Mouse (Mus musculus) monocyte, adult 59 days (primary cell): ENCODE data around the gene Fthl17c. TPM values are rescaled to one million over a fixed set of nuclear protein-coding genes. Genes with fewer than 3 reads are reported as not detected.

ENCODE experiments used
- total RNA-seq, 2 experiments: library from RNA; stranded (reverse); gene quantifications; one replicate each; pipeline ENCODE4 v1.2.4; 2023

The Fthl17c gene
- not detected for total RNA-seq

DNA sequence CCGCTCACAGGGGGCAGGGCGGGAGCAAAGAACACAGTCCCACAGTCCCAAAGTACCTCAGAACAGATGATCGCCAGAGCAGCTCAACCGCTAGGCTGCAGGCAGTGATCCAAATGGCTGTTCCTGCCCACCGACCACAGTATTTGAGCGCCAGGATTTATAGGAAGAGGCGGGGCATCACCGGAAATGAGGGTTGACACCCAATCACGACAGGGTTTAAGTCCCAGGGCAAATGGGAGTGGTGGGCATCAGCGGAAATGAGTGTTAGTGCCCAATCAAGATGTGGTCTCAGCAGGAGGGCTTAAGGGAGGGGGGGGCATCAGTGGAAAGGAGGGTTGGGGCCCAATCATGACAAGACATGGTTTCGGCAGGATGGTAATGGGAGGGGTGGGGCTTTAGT is at the start of gene Fthl17c:
Gene Fthl17c, minus strand, starts transcription at position 101 of the 400 bp plus-strand sequence.

DNA sequence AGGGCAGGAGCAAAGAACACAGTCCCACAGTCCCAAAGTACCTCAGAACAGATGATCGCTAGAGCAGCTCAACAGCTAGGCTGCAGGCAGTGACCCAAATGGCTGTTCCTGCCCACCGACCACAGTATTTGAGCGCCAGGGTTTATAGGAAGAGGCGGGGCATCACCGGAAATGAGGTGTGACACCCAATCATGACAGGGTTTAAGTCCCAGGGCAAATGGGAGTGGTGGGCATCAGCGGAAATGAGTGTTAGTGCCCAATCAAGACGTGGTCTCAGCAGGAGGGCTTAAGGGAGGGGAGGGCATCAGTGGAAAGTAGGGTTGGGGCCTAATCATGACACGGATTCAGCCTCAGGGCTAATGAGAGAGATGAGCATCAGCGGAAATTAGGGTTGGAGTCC is 10.3 kb upstream of the Fthl17c start, which contains the start of gene Fthl17d:
Gene Fthl17d, minus strand, starts transcription at position 101 of the 400 bp plus-strand sequence.

DNA sequence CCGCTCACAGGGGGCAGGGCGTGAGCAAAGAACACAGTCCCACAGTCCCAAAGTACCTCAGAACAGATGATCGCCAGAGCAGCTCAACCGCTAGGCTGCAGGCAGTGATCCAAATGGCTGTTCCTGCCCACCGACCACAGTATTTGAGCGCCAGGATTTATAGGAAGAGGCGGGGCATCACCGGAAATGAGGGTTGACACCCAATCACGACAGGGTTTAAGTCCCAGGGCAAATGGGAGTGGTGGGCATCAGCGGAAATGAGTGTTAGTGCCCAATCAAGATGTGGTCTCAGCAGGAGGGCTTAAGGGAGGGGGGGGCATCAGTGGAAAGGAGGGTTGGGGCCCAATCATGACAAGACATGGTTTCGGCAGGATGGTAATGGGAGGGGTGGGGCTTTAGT is 13.5 kb downstream of the Fthl17c start, which contains the start of gene Fthl17b:
Gene Fthl17b, minus strand, starts transcription at position 101 of the 400 bp plus-strand sequence.

Other genes with a start within 250 kb of the Fthl17c start
- gene Ssx9, start 228.1 kb downstream of the Fthl17c start, total RNA-seq = not detected
- not detected for gene Ssxb5, start 172.9 kb downstream of the Fthl17c start, total RNA-seq
- not detected for gene Gm6592, start 132.6 kb downstream of the Fthl17c start, total RNA-seq
- not detected for gene Gm5751, start 102.3 kb downstream of the Fthl17c start, total RNA-seq
- under 1 TPM; 0.27 to 0.60 TPM for gene B630019K06Rik, start 84.2 kb downstream of the Fthl17c start, total RNA-seq
- not detected for gene Fthl17b, start 13.6 kb downstream of the Fthl17c start, total RNA-seq
- not detected for gene Fthl17d, start 10.2 kb upstream of the Fthl17c start, total RNA-seq
- not detected for gene Fthl17e, start 56.9 kb upstream of the Fthl17c start, total RNA-seq
- not detected for gene Fthl17f, start 86.5 kb upstream of the Fthl17c start, total RNA-seq
- gene 4930402K13Rik, start 128.0 kb upstream of the Fthl17c start, total RNA-seq = not detected
- gene Lancl3, start 223.3 kb upstream of the Fthl17c start, total RNA-seq = not detected